Comparison of ENCODE assay signal across 32 mouse cellular contexts in the genomic region with DNA sequence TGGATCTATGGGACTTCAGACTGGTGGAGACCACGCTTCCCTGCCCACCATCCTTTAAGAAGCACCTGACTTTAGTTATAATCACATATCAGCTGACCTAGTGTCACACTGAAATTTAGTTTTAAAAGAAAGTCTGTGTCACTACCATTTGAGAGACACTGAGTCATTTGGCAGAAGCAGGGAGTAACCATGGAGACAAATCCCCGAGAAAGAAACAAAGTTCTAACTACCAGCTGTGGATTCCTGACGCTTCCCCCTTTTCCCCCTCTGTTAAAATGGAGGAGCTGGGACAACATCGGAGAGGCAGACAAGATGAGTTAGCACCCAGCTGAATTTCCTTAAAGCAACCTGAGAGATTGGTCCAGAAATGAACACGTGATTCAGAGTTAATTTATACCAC. TPM values are rescaled to one million over a fixed set of nuclear protein-coding genes. Genes with fewer than 3 reads are reported as not detected.
DNase-seq lines count a peak whose midpoint lies in the region; ATAC-seq and TF ChIP-seq lines count a peak whose summit lies in the region.
"Had no signal": no experiment of that assay in that cellular context is flagged by ENCODE, and none has a peak within 500 bp of the region (broad histone marks: within the 10 kb centered on the region; RNA-seq: fewer than 3 reads in every experiment).

No protein-coding gene starts in this region.

- H3K9me3 ChIP-seq in kidney, embryonic 16.5 days (ENCODE audit: low read length), result no peaks in the 10 kb centered on the region
- H3K9me3 ChIP-seq: embryonic facial prominence, embryonic 15.5 days; heart, embryonic 15.5 days; hindbrain, embryonic 13.5 days; limb, embryonic 13.5 days; liver, embryonic 12.5 days; midbrain, embryonic 10.5 days had no signal

- no peak for TF ChIP-seq POLR2A in myocyte (IDR thresholded peaks at IDR 0.05; ENCODE audit: insufficient read length, low read depth)

- WGBS in kidney, embryonic 16.5 days, result 56% methylated on average over 5 of the region's 5 CpGs

- H3K36me3 ChIP-seq in myocyte (ENCODE audit: control insufficient read depth, insufficient read depth), result no peaks in the 10 kb centered on the region
- no peaks in the 10 kb centered on the region for H3K36me3 ChIP-seq in kidney, embryonic 16.5 days (ENCODE audit: insufficient read depth, low read length)
- H3K36me3 ChIP-seq: embryonic facial prominence, embryonic 15.5 days; heart, embryonic 15.5 days; hindbrain, embryonic 13.5 days; limb, embryonic 13.5 days; liver, embryonic 12.5 days; midbrain, embryonic 10.5 days had no signal

- DNase-seq in layer of hippocampus, adult 2 months (ENCODE audit: low spot score in 2 of 2), result peak in 1 of 2 experiments; percentile 66
- no peak for DNase-seq in layer of hippocampus, postnatal 25 days (ENCODE audit: extremely low spot score in 1 of 2, low spot score in 1 of 2)
- DNase-seq in 3134 (ENCODE audit: extremely low read depth, insufficient read length, low spot score) (peak; percentile 23), 3T3-L1 (ENCODE audit: low read depth, low spot score) (peak; percentile 59)
- DNase-seq in ovary, postnatal 36 days (ENCODE audit: low spot score), result no peak
- DNase-seq: cerebellum, adult 2 months; cerebellum, postnatal 25 days; embryo, embryonic 11 days; gastrocnemius, adult 2 months; heart, postnatal 36 days; kidney, adult 18-20 months; lung, adult 18-20 months; lung, postnatal 10 days; retina, postnatal 1 day; right cerebral cortex, postnatal 4 days; thymus, postnatal 25 days had no signal

- H3ac ChIP-seq in myocyte (ENCODE audit: control insufficient read depth, insufficient read length), result no peak overlapping the region

- no peak for ATAC-seq in kidney, embryonic 16.5 days (ENCODE audit: low FRiP score, low TSS enrichment)
- ATAC-seq: liver, embryonic 12.5 days had no signal

- peak overlapping the region; percentile 34 for H3K4me2 ChIP-seq in myocyte (ENCODE audit: low read depth)
- no peak overlapping the region for H3K4me2 ChIP-seq in kidney, embryonic 16.5 days (replicated peaks; ENCODE audit: low read depth, low read length)
- H3K4me2 ChIP-seq: embryonic facial prominence, embryonic 15.5 days; heart, embryonic 15.5 days; hindbrain, embryonic 13.5 days; limb, embryonic 13.5 days; liver, embryonic 12.5 days had no signal

- H3K27ac ChIP-seq in layer of hippocampus, adult 2 months, result peak overlapping the region; percentile 70
- H3K27ac ChIP-seq in kidney, embryonic 16.5 days (ENCODE audit: low read length), result no peak overlapping the region
- H3K27ac ChIP-seq: embryonic facial prominence, embryonic 15.5 days; gastrocnemius, adult 2 months; heart, embryonic 15.5 days; hindbrain, embryonic 13.5 days; kidney, postnatal 0 days; limb, embryonic 13.5 days; liver, embryonic 12.5 days; midbrain, embryonic 10.5 days had no signal

- peaks cover 12% of the 10 kb centered on the region for H3K4me1 ChIP-seq in kidney, embryonic 16.5 days (ENCODE audit: insufficient read depth, low read length)

- no peaks in the 10 kb centered on the region for H3K27me3 ChIP-seq in myocyte (ENCODE audit: control insufficient read depth, insufficient read depth, insufficient read length)
- H3K27me3 ChIP-seq in kidney, embryonic 16.5 days (ENCODE audit: insufficient read depth, low read length), result peaks cover 10% of the 10 kb centered on the region; the same call in 1 of the 2 replicates

- H3K9ac ChIP-seq in kidney, embryonic 16.5 days (replicated peaks; ENCODE audit: low read length), result no peak overlapping the region
- H3K9ac ChIP-seq: embryonic facial prominence, embryonic 15.5 days; heart, embryonic 15.5 days; hindbrain, embryonic 13.5 days; limb, embryonic 13.5 days; liver, embryonic 12.5 days had no signal

- H3K4me3 ChIP-seq in layer of hippocampus, adult 2 months, result no peak overlapping the region
- H3K4me3 ChIP-seq in myocyte, result no peak overlapping the region
- H3K4me3 ChIP-seq in kidney, embryonic 16.5 days (ENCODE audit: low read length), result no peak overlapping the region
- H3K4me3 ChIP-seq: embryonic facial prominence, embryonic 15.5 days; gastrocnemius, adult 2 months; heart, embryonic 15.5 days; hindbrain, embryonic 13.5 days; limb, embryonic 13.5 days; liver, embryonic 12.5 days; midbrain, embryonic 10.5 days had no signal

- no peak for TF ChIP-seq CTCF in layer of hippocampus, adult 2 months (conservative IDR thresholded peaks at IDR 0.05)

- no peaks in the 10 kb centered on the region for H3K79me2 ChIP-seq in myocyte (ENCODE audit: control insufficient read depth, insufficient read depth)

TF ChIP-seq in myocyte, 11 proteins besides CTCF, POLR2A, EP300 and RAD21:
- TF ChIP-seq POLR2AphosphoS2 (IDR thresholded peaks at IDR 0.05; ENCODE audit: insufficient read length, low read depth), result no peak
- TF ChIP-seq MAX (IDR thresholded peaks at IDR 0.05; ENCODE audit: low read depth), result no peak
TF ChIP-seq in myocyte: peak in this region for 0.

RNA-seq across cellular contexts. Expression of gene Mt3, which starts 4.2 kb away (rescaled TPM):
- total RNA-seq in layer of hippocampus, adult 2 months (2021), result 1,000 to 10,000 TPM; 1,175 to 1,192 TPM
- total RNA-seq in layer of hippocampus, postnatal 25 days (2021), result 1,000 to 10,000 TPM; 1,168 to 1,277 TPM
- polyA plus RNA-seq in myocyte (2012; fragmentation: generic; extraction: Trizol), result 0.32 TPM
- 1.6 and 3.0 TPM in 2 replicates for polyA plus RNA-seq in kidney, embryonic 16.5 days (2015; fragmentation: Nextera tagmentation; extraction: Ambion mirVana)
- total RNA-seq: monocyte, adult 5-6 weeks had no signal

RNA-seq across cellular contexts. Expression of gene Mt4, which starts 11.2 kb away (rescaled TPM):
- not detected for total RNA-seq in layer of hippocampus, adult 2 months (2021)
- not detected for total RNA-seq in layer of hippocampus, postnatal 25 days (2021)
- not detected for polyA plus RNA-seq in myocyte (2012; fragmentation: generic; extraction: Trizol)
- not detected in 2 replicates for polyA plus RNA-seq in kidney, embryonic 16.5 days (2015; fragmentation: Nextera tagmentation; extraction: Ambion mirVana)
- total RNA-seq: adrenal gland, adult 18-20 months; adrenal gland, postnatal 4 days; gastrocnemius, adult 2 months; gastrocnemius, postnatal 4 days; heart, postnatal 36 days; layer of hippocampus, adult 8-10 months; monocyte, adult 5-6 weeks had no signal
- polyA plus RNA-seq: cerebellum, adult 2 months; heart, embryonic 15.5 days; hindbrain, embryonic 13.5 days; kidney, postnatal 0 days; limb, embryonic 13.5 days; liver, embryonic 12.5 days; midbrain, embryonic 10.5 days; neural tube, embryonic 11.5 days; stomach, embryonic 14.5 days had no signal

RNA-seq across cellular contexts. Expression of gene Mt2, which starts 24.2 kb away (rescaled TPM):
- 100 to 1,000 TPM; 545 to 546 TPM for total RNA-seq in layer of hippocampus, adult 2 months (2021)
- 100 to 1,000 TPM; 381 to 701 TPM for total RNA-seq in layer of hippocampus, postnatal 25 days (2021)
- 699 TPM for polyA plus RNA-seq in myocyte (2012; fragmentation: generic; extraction: Trizol)
- 143 and 167 TPM in 2 replicates for polyA plus RNA-seq in kidney, embryonic 16.5 days (2015; fragmentation: Nextera tagmentation; extraction: Ambion mirVana)
- total RNA-seq: monocyte, adult 5-6 weeks had no signal

RNA-seq across cellular contexts. Expression of gene Mt1, which starts 30.6 kb away (rescaled TPM):
- 100 to 1,000 TPM; 636 to 650 TPM for total RNA-seq in layer of hippocampus, adult 2 months (2021)
- total RNA-seq in layer of hippocampus, postnatal 25 days (2021), result 100 to 1,000 TPM; 584 to 804 TPM
- polyA plus RNA-seq in myocyte (2012; fragmentation: generic; extraction: Trizol), result 1,165 TPM
- 543 and 568 TPM in 2 replicates for polyA plus RNA-seq in kidney, embryonic 16.5 days (2015; fragmentation: Nextera tagmentation; extraction: Ambion mirVana)

RNA-seq across cellular contexts. Expression of gene Bbs2, which starts 49.5 kb away (rescaled TPM):
- total RNA-seq in layer of hippocampus, adult 2 months (2021), result 10 to 100 TPM; 27.6 to 31.4 TPM
- total RNA-seq in layer of hippocampus, postnatal 25 days (2021), result 10 to 100 TPM; 19.6 to 24.4 TPM
- polyA plus RNA-seq in myocyte (2012; fragmentation: generic; extraction: Trizol), result 11.2 TPM
- 13.5 and 15.6 TPM in 2 replicates for polyA plus RNA-seq in kidney, embryonic 16.5 days (2015; fragmentation: Nextera tagmentation; extraction: Ambion mirVana)

Comparison
In these comparisons a context has a peak if more than half of its experiments do, and no peak if none do; other contexts are left out.
1. DNase-seq: peak in 3134 (single experiment) and 3T3-L1 (single experiment); none in layer of hippocampus, postnatal 25 days (0 of 2) and ovary, postnatal 36 days (single experiment).